Mouse (Mus musculus) layer of hippocampus, postnatal 14 days (tissue): ENCODE measurements around the gene Smyd5. TPM values are rescaled to one million over a fixed set of nuclear protein-coding genes. Genes with fewer than 3 reads are reported as not detected.
"Not testable (repeated sequence)": the region's sequence is repeated elsewhere in the genome, so short reads cannot be mapped to it uniquely, and the experiment has no call there.

Experiments
- DNase-seq, 2 experiments: peaks; one replicate each; pipeline ENCODE4 v3.0.0; 2021 to 2022; ENCODE audit warnings: low spot score in 2 of 2, mixed read lengths in 1 of 2
- total RNA-seq, 2 experiments: library from RNA; stranded (reverse); gene quantifications; 2 replicates each; pipeline ENCODE4 v1.2.3; 2021

The Smyd5 gene
- total RNA-seq, 2 experiments from 2014 or later = 32.8 to 35.4 TPM

DNA sequence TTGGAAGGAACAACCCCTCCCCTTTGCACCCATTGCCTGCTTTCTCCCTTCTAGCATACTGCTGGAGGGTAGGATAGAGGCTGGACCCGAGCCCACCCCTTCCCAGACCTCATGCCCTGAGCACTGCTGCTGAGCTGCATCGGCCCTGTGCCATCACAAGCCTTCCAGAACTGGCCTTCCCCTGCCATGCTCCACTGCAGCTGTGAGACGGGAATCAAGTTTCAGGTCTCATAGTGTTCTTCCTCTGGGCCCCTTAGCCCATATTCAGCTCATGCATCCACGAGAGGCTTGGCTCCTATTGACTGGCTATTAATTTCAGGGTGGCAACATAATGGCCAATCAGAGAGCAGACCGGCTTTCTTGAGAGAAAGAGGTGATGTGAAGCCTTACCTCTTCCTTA lies 13.5 kb downstream of the Smyd5 start:
- DNase-seq = no peak

DNA sequence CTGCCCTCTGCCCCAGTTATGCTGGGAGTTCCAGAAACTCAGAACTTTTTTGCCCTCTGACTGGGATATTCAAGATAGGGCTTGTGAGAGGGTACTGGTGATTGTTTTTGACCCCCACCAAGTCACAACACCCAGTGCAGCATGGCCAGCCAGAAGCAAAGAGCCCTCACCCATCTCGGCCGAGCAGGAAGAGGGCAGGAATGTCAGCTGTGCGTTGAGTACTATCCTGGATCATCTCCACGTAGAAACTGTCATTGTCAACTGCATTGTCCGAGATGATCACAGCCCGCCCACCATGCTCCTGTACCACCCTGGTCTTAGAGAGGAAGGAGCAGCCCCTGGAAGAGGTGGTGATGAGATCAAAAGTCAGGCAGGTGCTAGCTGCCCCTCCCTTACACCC lies 15.6 kb downstream of the Smyd5 start:
- DNase-seq = no peak

DNA sequence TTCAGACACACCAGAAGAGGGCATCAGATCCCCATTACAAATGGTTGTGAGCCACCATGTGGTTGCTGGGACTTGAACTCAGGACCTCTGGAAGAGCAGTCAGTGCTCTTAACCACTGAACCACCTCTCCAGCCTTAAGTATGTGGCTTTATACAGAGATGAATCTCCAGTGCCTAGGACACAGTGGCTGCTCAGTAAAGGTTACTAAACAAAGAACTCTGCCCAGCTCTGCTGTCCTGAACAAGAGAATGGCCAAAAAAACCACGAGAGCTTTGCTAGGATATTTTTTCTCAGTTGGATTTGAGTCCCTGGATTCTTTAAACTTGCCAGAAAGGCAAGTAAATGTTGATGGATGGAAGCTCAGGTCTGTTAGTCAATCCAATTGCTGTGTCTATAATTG lies 18.4 kb downstream of the Smyd5 start:
- DNase-seq = not testable (repeated sequence)

DNA sequence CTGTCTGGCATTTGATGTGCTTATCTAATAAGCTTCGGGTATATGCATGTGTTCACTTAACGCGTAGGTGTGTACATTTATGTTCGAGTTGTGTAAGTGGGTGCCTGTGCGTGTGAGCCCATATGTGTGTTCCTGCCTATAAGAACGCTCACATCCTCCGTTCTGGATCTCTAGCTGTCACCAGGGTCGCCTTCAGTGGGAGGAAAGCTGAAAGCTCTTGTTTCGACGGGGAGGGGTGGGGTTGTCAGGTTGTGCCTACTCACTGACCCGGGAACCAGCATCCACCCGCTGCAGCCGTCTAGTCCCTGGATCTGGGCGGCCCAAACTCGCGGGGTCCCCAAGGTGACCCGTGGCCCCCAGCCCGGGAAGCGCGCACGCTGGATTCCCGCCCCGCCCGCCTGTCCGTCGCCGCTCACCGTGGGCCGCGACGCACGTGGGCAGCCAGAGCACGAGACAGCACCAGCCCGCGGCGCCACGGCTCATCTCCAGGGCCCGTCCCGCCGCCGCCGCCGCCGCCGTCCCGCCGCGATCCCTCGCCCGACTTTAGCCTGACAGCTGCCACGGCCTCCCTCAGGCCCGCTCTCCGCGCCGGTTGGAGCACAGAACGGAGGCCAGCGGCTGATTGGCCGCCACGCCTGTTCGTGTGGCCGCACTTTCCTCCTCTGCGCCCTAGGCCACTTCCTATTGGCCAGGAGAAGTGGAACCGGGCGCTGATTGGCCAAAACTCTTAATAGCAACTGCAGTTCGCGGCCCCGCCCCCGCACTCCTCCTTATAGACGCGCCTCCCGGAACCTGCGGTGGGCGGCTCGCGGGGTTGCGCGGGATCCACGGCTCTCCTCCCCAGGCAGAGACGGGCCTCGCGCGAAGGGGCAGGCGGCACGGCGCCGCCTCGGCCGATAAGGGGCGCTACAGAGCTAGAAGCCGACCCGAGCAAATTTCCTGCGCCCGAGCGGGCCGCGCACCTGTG lies 19.2 kb downstream of the Smyd5 start, which contains the start of gene Cct7:
Gene Cct7 (plus strand): TSS at position 818 of the 967 bp plus-strand sequence.
- peak; percentile 98 to 99 for DNase-seq

DNA sequence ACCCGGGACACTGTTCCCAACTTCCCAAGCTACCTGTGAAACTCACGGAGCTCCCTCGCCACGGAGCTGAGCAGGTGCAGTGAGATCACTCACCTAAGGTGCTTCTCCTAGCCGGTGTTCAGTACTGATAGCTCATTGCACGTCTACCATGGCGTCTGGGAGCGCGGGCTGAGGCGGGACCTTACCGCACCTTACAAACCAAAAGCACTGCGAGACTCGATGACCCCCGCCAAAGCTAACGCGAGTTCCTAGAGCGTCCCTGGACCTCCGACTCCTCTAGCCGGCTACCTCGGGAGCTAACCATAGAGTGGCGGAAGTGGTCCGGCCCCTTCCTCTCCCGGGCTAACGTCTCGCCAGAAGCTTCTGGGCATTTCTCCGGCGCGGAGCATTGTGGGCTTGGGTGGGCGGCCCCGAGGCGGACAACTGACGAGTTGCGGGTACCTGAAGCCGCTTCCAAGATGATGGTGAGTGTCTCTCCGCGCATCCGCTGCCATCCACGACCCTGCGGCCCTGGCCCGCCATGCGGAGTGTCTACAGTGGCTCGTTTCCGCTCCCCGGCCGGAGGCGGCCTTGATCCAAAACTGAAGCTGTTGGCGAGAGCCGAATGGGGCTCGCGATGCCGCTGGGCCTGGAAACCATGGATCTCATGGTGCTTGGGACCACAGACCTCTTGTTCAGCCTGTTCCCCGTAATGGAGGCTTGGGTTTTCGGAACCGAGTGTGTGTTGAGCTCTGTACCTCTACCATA lies 20.0 kb downstream of the Smyd5 start, which contains the start of gene Pradc1:
Gene Pradc1 (minus strand): TSS at position 307 of the 747 bp plus-strand sequence.
- peak; percentile 95 to 99 for DNase-seq

DNA sequence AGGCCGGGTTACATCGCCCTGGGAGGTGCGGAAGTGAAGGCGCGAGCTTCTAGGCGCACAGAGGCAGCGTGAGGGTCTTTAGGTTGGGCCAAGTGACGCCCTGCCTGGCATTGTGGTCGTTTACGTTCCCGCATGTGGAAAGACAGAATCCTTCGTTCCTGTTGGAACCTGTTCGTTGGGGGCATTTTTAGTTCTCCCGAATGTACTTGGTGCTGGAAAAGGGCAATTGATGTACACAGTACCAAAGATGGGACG lies 20.5 kb downstream of the Smyd5 start:
- no peak for DNase-seq

DNA sequence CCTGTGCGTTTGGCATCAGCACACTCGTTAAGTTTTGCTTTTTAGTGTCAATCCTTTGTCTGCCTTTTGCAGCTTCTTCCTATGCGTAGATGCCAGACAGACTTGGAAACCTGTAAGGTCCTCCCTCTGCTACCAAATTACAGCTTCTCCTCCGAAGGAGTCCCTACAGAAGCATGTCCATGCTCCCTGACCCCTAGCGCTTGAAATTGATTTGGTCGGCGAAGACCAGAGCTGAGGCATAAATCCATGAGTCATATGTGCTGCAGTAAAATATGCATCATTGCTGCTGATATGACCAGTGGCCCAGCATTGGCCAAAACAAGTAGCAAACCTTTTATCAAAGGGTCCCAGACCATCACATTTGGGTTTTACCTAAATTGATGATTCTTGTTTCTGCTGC lies 21.0 kb downstream of the Smyd5 start:
- DNase-seq = no peak

DNA sequence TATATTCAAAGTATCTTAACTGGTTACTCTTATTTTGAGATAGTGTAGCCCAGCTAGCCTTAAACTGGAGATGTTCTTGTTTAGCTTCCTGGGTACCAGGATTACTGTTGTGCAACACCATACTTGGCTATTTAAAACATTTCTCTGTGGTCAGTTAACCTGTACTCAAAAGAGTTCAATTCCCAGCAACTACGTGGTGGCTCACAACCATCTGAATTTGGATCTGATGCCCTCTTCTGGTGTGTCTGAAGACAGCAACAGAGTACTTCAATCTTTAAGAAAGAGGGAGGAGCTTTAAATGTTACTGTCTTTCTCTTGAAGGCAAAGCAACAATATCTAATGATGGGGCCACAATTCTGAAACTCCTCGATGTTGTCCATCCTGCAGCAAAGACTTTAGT lies 27.8 kb downstream of the Smyd5 start:
- no peak for DNase-seq

DNA sequence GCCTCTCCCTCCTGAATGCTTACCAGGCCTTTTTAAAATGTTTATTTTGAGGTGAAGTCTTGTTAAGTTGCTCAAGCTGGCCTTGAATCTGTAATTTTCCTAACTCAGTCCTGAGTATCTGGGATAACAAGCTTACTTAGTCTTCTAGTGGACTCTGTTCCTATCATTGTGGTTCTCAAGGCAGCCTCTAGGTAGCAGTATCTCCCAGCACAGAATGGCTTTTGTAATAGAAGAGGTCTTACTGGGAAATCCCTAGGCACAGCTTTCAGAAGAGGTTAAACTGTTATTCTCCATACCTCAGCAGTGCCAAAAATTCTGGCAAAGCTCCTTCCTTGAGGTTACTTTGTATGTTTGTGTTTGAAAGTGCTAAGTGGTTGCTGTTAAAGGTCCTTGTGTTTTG lies 33.6 kb downstream of the Smyd5 start:
- DNase-seq = peak in 1 of 2 experiments; percentile 55

DNA sequence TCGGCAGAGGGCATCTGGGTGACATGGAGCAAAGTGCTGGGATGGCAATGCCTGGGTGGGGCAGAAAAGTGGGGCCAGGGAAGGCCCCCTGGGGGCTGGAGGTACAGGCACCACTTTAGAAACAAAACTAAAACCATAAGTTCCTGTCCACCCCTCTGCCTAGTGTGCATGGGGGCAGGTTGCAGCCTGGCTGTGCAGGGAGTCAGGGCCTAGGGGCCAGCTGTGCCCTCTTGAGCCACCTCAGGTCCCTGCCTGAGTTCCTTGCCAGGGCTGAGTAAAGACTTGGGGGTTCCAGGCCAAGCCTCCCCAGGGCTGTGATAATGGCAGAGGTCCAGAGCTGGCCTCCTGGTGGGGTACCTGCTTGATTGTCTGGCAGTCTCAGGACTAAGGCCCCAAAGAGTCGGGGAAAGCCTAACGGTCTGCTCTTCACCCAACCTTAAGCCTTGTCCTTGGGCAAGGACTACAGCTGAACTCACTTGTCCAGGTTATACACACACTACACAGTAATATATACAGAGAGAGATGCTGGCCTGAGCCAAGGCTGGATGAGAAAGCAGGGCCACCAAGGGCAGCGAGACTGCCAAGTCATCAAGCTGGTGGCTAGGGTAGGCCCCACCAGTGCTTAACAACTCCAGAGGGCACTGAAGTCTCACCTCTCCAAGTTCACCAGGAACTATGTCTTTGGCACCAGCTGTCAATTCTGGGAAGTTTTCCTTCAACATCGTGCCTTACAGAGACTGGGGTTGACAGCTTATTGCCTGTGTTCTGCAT lies 38.1 kb downstream of the Smyd5 start:
- DNase-seq = no peak

DNA sequence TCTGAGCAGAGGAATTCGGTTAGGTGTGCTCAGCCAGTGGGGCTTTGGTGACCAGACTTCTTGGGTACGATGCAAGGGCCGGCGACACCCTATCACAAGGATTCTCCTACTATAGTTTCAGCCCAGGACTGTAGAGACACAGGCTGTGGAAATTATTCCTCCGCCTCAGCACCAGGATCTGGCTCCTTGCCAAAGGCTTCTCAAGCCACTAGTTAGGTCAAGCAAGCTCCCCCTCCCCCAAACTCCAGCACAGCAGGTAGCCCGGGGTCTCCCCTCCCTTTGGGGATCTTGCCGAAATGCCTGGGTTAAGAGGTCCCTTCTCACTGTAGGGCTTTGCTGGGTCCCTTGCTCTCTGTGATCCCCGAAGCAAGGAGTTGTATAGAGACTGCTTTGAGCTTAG lies 40.2 kb downstream of the Smyd5 start:
- DNase-seq = no peak

DNA sequence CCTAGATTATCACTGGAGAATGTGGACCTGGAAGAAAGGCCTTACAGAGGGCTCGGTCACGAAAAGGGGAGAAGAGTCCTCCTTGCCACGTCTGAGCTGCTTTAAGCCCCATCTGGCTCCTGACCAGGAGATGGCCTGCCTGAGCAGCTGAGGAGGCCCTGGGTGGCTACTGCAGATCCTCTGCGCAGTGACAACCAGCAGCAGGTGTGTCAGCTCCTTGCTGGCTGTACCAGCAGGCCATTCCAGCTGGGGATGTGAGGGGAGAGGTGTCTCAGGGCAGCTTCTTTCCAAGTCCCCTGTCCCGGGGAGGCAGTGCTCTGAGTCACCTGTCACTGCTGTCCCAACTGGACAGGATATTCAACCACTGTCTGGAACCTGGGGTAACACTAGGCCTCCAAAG lies 40.8 kb downstream of the Smyd5 start:
- DNase-seq = no peak

DNA sequence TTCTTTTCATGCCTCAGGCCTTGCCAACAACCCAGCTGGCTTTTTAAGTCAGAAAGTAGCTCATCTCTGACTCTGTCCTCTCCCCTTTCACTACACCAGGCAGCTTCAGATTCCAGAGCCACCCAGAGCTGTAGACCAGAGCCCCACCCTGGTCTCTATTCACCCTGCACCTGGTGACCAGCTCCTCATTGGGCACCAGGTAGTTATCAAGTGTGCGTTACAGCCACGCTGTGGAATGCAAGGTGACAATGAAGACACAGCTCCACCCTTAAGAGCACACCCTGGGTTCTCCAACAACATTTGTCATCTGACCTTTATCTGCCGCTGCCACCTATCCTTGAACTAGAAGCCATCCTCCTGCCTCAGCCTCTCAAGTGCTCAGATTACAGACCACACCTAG lies 43.8 kb downstream of the Smyd5 start:
- no peak for DNase-seq

DNA sequence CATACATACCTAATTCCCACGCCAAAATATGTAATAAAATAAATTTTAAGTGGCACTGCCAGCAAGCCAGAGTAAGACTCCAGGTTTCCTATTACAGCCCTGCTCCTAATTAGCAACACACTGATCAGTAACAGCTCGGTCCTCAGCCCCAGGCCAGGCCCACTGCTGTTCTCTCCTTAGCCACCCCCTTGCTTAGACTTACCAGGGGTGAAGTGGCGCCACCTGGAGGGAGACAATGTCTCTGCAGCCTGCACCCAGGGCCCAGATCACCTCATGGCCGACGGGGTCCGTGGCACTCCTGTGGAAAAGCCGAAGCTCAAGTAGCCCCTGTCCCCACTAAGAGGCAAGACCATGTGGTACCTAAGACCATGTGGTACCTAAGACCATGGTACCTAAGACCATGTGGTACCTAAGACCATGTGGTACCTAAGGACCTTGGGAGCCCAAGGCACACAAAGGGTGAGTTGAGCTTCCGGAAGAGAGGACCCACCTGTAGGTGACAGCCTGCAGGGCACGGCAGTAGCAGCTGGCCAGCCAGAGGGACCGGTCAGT lies 45.7 kb downstream of the Smyd5 start:
- DNase-seq = no peak

DNA sequence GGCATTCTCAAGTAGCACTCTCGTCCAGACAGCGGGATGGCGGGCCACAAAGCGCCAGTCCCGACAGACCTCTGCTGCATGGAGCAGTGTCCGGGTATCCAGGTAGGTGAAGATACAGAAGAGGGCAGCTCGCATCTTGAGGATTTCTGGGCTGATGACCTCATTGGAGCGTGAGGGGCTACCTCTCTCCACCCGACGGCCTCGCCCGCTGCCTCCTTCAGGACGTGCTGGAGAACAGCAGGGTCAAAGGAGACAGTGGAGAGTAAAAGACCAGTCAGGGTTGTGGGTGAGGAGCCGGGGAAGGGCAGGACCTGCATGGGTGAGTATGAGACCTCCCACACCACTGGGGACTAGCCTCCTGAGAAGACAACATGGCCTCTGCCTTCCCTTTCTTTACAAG lies 46.6 kb downstream of the Smyd5 start:
- DNase-seq = no peak

DNA sequence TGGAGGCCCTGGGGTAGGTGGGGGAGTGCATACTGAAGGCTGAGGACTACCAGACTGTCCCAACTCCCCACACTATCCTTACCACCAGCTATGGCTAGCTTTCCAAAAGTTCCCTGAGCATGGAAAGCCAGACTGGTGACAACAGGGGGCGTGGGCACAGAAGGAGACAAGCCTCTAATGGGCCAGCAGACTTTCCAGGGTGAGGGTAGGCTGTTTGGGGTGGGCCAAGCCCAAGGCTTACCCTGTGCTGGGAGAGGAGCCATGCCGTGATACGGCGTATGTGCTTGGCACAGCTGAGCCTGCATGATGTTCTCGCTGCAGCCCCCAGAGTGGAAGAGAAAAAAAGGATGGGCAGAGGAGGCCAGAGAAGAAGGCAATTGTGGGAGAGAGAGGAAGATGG lies 48.2 kb downstream of the Smyd5 start:
- DNase-seq = peak; percentile 46 to 62

DNA sequence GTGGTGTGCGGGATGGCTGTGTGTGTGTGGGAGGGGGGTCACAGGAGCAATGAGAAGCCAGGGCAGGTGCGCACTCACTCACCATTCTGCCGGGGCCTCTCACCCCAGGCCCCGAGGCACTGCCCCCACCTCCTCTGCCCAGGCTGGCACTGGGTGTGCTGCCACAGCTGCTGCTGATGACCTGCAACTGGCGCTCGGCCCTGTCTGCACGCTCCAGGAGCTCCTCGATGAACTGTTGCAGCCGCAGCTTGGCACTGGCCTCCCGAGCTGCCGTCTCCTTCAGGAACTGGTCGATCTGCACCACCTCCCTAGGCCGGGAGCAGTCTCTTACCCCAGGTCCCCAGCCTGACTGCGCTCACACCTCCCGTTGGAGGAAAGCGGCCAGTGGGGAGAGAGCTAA lies 48.9 kb downstream of the Smyd5 start:
- no peak for DNase-seq

DNA sequence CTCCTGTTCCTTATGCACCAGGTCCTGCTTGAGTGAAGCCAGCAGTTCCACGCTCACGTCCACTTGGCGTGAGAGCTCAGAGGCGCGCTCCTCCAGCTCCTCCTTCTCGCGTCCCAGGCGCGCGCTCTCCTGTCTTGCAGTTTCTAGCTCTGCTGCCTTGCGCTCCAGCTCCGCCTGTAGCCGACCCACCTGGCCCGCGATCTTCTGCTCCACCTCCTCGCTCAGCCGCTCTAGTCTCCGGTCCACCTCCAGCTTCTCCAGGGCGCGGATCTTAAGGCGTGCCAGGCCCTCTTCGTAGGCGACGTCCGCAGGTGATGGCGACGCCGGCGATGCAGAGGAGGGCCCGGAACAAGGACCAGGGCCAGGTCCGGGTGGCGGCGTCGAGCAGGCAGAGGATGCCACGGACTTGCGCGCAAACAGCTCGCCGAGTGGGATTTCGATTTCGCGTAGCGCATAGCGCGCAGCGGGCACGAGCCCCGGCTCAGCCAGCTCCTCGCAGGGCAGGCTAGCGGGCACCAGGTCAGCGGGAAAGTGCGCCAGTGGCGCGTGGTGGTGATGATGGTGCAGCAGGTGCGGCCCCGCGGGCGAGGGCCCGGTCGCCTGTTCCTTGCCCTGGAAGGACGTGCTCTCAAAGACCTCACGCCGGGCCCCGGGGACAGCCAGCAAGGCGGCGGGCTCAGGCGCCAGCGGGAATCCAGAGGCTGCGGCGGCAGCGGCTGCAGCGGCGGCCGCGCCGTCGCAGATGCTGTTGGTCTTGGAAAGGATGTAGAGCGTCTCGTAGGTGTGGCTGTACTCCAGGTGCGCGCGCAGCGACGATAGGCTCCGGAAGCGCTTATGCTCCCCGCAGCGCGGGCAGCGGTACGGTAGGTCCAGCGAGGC lies 52.3 kb downstream of the Smyd5 start:
- DNase-seq = no peak

DNA sequence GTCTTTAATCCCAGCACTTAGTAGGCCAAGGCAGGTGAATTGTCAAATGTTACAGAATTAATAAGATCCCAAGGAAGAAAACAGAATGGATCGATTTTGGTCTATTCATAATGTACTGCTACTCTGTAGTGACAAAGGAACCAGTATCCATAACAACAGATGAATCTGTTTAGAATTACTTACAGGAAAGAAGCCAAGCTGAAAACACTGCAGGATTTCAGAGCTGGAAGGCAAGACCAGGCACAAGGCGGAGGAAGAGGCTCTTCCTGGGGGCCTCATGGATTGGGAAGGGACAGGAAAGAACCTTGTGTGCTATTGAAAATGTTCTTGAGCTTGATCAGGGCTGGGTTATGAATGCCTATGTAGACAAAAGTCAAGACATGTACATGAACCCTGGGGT lies 53.9 kb downstream of the Smyd5 start:
- DNase-seq = no peak

DNA sequence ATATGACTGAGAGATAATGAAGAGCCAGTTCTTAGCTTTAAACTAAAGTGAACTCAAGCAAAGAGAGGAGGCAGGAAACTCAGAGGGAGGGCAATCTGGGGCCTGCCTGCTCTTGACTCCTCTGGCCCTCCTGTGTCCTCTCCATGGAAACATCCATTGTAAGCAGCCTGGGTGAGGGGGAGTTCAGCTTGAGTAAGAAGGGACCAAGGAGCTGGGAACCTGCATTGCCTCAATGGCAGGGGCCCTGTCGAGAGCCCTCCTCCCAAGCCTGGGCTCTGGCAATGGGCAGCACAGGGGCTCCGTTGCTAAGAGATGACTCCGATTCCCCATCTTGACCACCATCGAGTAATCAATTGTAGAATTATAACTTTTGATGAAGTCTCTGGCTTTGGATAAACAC lies 56.7 kb downstream of the Smyd5 start:
- DNase-seq = no peak
